Mouse (Mus musculus) lung, postnatal 14 days (tissue): Measurements from ENCODE around the gene Tifa.
"Not testable (repeated sequence)": the region's sequence is repeated elsewhere in the genome, so short reads cannot be mapped to it uniquely, and the experiment has no call there.

Experiments
- DNase-seq: peaks from one replicate; pipeline ENCODE4 v3.0.0; 2021

Gene Tifa

DNA sequence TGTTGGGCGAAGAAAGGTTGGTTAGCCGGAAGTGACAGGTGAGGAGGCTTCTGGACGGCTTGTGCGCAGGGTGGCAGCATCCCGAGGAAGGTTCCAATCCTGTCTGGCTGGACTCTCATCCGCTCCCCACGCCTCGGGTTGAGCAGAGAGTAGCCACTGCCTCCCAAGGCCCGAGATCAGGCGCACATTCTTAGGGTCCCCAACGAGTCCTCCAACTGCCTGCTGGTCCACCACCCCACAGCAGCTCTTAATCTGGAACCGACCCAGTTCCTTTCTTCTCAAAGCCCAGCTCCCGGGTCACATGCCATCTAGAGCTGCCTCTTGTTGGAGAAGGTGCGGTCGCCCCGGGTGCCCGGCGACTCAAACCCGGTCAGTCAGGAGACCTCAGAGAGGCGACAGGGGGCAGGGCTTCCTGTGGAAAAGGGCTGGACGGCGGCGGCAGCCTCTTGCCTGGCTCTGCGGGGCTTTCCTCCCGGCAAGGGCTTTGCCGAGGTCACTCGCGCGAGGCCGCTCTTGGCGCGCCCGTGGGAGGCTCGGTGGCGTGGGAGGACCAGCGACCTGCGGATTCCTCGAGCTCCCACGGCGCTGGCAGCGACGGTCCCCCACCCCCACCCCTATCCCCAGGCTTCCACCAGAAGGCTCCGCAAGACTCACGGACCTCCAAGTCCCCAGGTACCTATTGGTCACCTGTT is at the start of gene Tifa:
TSS of gene Tifa (plus strand) at position 306 of the 692 bp plus-strand sequence.
- peak; percentile 67 for DNase-seq

DNA sequence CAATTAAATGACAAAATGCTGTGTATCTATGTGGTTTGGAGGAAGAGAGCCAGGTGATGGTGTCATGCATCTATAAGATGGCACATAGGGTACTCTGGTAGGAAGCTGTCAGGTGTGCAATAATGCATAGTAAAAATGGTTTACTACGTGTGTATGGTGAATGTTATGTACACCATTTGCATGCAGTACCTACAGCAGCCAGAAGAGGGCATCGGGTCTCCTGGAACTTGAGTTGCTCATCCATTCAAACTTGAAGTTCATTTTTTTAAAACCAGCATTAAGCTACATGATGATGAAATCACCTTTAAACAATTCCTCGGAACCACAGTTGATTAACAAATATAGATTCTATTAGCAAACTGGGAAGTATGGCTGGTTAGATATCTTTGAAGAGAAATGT is 48.1 kb upstream of the Tifa start:
- DNase-seq, result no peak

DNA sequence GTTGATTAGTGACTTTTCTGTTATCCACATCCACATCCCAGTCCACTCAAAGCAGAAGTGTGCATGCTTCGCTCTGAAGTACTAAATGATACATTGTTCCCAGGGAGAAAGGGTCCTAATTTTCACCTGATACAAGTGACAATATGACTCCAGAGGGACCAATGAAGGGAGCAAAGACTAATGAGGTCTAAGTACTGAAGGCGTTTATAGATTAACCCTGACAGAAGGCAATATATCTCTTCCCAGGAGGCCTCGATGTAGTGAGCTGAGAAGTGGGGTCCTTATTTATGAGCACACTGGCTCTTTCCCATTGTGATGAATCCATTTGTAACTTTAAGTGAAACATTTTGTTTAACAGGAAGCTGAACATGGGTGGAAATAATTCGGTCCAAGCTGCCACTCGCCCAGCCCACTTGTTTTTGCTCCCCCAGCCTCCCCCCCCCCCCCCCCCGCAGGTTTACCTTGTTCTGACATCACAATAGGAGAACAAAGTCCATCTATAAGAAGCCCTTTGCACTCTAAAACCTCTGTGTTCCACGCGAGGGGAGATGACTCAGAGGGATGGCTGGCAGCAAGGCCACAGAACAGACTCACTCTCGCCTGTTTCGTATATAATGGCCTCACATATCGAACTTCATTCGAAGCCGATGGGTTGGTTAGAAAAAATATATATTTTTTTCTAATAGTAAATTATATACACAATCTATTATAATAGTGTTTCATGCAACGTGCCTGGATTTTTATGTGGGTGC is 45.8 kb upstream of the Tifa start:
- DNase-seq, result no peak

DNA sequence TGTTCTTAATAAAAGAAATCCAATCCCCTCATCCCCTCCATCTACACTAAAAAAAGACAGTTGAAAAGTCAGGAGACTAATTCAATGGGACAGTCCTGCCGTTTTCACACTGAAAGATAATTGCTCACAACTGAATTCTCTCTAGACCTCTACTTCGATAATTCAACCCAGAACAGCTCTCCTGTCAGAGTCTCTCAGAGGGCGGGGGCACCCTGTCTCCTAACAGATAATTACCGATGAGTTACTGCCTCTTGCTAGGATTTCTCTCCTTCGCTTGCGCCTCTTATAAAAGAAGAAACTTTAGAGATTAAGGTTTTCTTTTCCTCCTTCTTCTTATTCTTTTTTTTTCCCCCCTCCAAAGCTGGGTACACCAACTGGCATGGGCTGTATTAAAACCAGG is 44.1 kb upstream of the Tifa start:
- DNase-seq, result no peak

DNA sequence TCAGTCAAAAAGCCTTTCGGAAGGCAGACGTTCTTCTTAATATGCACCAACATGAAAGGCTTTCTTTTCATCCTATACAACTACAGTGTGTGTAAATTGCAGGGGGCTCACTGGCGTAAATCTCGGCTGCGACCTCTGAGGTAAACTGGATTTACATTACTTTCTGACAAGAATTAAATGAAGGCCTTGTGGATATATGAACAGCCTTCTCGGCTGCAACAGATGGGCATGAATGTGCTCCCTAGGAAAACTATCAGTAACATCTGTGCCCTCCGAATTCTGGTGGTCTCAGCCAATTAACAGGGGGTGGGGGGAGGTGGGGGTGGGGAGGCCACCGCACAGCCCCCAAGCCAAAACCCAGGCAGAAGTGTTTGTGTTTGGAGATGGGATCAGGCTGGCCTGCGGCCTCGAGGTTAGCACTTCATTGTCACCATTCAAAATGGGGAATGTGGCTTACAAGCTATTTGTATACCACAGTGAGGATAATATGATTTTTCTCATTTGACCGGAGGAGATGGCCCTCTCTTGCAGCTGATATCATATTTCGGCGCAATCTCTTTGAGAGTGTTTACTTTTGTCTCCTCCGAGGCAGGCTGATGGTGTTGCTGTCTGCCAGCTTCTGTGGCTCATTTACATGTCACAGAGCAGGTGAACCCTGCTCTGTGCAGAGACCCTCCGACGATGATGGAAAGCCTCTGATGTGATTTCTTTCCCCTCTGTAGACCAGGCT is 43.5 kb upstream of the Tifa start:
- no peak for DNase-seq

DNA sequence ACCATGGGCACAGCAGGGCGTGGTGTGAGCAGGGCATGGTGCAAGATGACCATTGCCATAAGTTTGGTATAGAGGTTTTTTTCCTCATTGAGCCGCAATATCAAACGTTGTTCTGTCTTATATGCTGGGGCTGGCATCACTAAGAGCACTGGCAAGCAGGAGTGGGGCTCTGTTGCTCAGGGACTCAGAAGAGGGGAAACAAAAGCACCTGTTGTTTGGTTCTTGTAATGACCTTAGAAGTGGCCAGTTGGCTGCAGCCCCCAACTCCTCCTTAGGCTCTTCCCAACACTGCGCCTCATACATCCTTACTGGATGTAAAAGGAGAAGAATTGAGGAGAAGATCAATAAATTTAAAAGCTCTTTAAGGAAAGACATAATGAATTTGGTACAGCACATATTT is 41.0 kb upstream of the Tifa start:
- no peak for DNase-seq

DNA sequence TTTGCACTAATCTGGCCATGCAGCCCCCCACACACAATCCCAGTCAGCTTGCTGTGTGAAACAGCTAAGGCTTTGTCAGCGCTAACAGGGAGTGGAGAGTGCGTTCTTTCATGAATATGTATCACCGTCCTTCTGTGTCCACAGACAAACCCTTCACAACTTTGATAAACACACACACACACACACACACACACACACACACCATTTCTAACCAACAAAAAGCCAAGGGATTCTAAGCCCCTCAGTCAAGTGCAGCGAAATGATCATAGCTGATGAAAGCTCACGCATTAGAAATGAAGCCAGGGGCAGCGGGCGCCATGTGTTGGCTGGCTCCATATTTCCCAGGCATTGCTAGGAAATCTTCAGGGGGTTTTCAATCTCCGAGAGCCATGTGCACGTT is 40.3 kb upstream of the Tifa start:
- no peak for DNase-seq

DNA sequence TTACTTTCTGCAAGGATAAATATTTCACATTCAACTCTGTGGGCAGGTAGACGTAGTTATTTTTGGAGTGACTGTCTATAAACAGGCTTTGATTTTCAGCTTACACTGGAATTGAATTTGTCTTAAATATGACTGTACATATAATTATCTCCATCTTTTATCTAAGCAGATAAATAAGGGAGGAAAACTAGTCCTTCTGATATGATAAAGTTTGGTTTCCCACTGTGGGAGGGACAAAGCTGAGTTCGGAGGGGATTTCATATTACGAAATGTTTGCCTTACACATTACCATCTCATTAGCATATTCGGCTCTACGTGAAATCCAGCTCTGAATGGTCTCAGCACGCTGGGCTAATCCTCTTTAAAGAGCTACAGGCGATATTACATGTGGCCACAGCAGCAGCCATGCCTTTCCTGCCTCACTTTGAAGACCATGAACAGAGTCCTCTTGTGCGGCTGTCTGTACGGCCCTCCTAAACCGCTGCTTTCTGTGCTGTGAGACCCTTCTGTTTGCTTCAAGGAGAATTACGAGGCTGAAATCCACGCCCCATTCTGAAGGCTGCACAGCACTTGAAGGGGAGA is 39.5 kb upstream of the Tifa start:
- no peak for DNase-seq

DNA sequence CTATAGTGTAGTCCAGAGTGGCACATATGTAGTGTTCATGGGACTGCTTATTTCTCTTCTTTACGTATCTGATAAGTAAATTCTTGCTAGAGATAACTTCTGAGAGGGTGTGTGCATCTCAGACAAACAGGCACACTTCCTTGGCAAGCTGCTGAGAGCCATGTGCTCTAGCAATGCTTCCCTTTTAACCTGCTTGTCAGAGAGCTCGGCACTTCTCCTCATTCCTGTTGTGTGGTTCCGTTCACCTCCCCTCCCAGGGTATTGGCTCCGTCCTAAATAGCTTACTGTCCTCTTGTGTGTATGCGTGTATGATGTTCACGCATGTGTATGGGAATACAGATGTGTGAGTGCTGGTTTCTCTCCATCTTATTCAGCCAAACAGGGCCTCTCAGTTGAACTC is 33.1 kb upstream of the Tifa start:
- DNase-seq, result no peak

DNA sequence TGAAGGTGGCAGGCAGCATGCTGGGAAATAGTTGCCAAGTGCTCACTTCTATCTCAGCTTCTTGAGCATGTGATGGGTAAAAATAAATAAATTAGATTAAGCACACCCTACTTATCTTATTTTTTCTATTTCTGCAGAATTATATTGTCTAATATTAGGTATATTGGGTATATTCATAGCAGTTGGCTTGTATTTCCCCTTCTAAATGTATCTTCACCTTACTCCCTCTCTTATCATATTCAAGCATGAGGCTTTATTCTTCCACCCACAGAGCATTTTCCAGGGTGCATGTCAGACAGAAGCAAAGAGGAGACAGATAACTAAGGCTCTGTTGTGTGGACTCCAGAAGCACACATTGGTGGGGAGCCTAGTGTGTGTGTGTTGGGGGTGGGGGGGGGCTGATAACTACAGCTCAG is 31.7 kb upstream of the Tifa start:
- DNase-seq, result no peak

DNA sequence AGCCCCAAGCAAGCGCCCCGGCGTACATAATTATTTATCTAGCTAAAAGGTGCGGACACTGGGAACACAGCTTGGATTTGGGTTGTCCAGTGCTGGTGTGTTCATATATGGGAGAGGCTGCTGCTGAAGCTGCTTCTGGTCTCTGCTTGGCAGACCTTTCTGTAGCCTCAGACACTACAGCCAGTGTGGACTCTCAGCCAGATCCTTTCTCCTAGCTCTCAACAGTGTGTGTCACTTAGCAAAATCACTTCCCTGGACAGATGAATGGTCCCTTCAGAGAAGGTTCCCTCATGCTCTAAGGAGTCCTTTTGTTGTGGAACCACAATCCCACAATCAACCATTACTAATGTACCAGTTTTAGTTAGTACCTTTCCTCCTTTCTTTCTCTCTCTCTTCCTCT is 30.8 kb upstream of the Tifa start:
- DNase-seq, result no peak

DNA sequence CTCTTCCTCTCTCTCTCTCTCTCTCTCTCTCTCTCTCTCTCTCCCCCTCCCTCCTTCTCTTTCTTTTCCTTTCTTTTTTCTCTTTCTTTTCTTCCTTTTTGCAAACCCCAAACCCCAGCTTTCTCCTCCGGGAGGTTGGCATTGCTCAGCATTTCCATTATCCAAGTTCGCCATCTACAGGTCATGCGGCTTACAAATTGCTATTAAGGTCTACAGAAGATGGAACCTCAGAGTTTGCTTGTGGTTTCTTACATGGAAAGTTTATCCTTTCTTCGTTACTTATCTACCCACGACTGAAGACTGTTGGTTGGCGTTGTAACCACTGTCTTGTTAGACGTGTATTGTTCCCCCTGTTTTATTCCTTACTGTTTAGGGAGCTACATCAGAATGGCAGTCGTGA is 30.4 kb upstream of the Tifa start:
- DNase-seq, result peak; percentile 46

DNA sequence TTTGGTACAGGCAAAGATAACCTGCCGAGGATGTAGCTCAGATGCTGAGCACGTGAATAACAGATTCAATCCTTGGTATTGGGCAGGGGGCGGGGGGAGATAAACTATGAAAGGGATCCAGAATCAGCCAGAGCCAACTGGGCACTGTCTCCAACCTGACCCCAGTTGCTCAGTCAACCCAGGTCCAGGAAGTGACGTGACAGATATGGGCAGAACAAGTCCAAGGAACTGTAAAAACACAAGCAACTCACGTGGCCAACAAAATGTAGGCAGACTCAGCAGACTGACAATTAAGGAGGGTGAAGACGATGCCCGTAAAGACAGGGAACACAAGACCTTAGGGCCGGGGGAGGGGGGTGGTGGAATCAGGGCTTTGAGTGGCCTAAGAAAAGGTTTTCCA is 27.2 kb upstream of the Tifa start:
- no peak for DNase-seq

DNA sequence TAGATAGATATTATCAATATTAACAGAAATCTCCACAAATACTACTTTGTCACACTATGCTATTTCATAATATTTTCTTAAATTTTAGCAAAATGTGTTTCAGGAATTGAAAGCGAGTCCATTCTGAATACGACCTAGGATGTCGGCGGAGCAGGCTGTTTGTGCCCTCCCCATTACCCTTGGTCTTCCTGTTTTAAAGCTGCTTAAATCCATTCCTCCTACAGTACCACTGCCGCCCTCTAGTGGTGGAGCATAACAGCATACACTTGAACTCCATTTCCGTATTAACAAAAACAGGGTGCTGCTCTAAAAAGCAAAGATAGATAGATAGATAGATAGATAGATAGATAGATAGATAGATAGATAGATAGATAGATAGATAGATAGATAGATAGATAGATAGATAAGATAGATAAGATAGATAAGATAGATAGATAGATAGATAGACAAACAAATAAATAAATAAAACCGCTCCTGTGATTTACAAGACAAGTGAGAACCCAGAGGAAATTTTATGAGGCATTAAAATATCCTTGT is 26.5 kb upstream of the Tifa start:
- peak; percentile 87 for DNase-seq

DNA sequence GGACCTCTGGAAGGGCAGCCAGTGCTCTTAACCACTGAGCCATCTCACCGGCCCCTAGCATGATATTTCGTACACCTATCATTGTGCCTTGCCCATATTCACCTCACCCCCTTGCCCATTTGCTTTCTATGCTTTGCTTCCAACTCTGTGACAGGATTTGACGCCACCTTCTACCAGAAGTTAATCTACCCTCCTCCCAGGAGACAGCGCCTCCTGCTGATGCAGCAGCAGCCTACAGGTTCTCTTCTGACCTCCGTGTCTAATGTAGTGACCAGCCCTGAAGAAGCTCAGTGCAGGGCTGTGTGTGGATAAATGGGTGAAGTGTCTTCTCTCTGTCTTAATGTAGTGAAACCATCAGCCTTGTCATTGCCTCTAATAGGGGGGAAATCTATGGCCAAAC is 25.1 kb upstream of the Tifa start:
- DNase-seq, result no peak

DNA sequence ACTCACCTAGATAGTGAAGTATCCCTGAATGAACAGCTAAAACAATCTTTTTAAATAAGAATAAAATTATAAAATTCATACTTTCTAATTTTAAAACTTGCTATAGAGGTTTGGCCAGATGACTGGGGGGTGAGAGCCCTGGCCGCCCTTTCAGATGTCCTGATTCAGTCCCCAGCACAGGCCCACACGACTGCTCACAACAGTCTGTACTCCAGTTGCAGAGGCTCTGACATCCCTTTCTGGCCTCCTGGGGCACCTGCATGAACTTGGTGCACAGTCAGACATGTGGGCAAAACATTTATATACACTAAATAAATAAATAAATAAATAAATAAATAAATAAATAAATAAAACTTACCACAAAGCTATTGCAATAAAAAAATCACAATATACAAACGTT is 23.6 kb upstream of the Tifa start:
- DNase-seq, result no peak

DNA sequence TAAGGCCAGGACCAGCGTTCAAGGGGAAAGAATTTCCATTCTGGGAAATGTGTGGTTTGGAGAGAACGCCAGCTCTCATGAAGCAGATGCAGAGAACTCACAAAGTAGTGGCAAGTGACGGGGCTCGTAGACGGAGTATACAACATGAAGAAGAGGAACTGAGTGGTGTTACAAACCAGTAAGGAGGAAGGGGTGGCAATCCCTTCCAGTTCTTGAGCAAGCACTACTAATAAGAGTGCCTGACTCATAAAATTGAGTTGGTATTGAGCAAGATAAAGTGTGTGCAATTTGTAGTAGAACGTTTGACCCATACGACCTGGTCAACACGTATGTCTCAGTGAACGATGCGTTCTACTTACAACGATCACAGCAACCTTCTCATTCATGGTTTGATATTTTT is 20.5 kb upstream of the Tifa start:
- DNase-seq, result no peak

DNA sequence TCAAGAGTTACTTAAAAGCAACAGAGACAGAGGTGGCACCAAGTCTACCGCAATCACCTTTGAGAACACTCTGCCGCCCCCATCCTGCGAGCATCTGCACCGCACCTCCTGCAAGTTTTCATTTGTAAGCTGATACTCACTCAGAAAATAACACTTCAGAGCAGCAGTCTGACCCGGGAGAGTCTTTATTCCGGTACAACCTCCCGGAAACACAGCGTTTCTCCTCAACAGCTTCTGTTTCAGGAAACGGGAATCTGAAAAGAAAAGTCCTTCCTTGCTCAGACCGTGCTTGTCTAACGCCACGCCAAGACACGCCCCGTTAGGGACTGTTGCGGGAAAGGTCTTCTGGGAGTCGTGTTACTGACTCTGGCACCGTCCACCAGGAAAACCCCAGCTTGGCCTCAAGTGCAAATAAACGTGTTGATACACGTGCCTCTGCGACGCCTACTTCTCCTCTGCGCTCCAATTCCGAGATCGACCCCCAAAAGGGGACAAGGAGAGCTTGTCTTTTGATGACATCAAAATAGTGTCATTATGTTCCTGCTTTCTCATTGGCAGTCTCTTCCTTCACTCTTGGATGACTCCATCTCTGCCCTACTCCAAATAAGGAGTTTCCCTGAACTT is 9.5 kb upstream of the Tifa start, which contains the start of gene Alpk1:
TSS of gene Alpk1 (minus strand) at position 507 of the 624 bp plus-strand sequence.
- DNase-seq, result peak; percentile 75

DNA sequence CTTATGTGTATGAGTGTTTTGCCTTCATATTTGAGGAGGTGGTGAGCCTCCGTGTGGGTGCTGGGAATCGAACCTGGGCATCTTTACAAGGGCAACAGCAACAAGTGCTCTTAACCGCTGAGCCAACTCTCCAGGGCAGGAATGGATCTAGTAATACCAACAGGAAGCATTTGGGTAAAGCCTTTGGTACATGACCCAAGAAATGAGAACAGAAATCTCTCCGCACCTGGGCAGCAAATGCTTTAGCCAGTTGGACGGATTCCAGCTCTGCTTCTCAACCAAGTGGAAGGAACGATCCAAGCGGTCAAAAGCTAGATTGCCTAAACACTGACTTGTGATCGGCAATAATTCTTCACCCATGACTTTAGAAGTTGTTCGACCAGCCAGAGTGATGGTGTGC is 8.7 kb upstream of the Tifa start:
- DNase-seq, result peak; percentile 43

DNA sequence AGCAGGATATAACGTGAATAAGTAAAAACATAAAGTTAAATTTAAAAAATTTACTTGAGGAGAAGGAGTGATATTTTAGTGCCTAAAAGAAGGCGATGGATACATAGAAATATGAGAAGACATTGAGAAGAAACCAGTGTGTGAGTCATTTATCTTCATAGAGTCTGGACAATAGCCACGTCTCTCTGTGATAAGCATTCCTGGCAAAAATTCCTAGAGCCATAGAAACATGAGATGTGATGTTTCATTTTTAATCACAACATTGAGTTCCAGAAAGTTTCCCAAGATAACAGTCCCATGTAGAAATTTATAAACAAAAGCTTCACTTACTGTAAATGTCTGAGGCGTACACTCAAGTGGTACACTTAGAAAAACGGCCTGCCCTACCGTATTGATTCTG is 6.7 kb upstream of the Tifa start:
- no peak for DNase-seq

DNA sequence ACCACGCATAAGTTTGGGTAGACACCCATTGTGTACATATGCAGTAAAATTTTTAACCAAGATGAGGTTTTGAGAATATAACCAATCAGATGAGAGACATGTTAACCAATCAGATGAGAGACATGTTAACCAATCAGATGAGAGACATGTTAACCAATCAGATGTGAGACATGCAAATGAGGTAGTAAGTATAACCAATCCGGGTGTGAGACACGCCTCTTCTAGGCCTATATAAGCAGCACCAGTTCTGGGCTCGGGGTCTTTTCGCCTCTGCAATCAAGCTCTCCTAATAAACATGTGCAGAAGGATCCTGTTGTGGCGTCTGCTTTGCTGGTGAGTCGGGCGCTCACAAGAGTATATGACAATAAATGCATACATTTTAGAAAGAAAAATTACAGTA is 5.9 kb upstream of the Tifa start:
- not testable (repeated sequence) for DNase-seq

DNA sequence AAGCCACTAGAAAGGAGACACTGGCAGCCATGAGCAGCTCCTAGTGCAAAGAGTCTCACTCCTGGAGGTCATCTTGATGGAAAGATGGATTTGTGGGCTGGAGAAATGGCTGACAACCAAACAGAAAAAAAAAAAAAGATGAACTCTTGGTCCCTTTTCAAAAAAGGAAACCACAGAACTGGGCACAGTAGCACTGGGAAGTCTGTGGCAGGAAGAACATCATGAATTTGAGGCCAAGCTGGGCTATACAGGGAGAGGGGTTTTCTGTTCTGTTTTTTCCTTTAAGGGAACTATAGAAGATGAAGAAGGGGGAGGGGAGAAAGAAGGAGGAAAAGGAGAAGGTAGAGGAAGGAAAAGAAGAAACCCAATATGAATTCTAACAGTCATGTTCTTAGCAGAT is 2.6 kb upstream of the Tifa start:
- DNase-seq, result no peak

DNA sequence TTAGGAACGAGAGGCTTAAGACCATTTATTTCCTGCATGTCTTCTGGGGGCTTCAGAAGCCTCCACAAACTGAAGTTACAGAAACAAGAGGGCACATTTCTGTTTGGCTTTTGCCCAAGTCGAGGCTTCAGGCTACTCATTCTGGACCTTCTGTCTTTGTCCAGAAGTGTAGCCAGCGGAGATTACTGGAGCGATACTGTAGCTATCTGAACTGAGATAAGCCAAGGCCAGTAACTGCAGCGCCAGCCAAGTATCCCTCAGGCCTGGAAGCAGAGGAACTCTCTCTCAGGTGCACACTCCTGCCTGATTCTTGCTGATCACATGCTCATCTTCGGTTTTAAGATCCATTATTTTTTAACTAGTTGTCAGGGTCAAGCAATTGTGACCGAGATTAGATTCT is 1.6 kb upstream of the Tifa start:
- no peak for DNase-seq
